8 mouse cellular contexts compared by ENCODE assay signal in the genomic region with DNA sequence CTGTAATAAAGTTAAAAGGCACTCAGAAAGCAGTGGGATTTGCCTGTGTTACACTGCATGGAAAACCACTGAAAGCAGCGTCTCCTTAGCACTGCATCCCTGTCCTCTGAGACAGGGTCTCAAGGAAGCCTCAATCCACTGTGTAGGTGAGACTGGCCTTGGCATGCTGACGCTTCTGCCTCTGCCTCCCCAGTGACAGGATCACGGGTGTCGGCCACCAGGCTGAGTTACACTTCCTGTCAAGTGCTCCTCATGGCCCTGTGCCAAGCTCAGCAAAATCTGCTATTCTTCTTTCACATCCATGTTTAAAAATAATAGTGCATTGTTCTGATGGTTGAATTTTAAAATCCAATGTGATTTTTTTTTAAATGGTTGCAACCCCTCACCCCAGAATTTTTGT. TPM values are rescaled to one million over a fixed set of nuclear protein-coding genes. Genes with fewer than 3 reads are reported as not detected.
DNase-seq lines count a peak whose midpoint lies in the region; ATAC-seq and TF ChIP-seq lines count a peak whose summit lies in the region.

No protein-coding gene starts in this region.

- TF ChIP-seq CTCF in lung, postnatal 0 days (IDR thresholded peaks at IDR 0.05) = no peak

- H3K4me2 ChIP-seq in kidney, embryonic 14.5 days (replicated peaks; ENCODE audit: low read depth, low read length) = no peak overlapping the region
- H3K4me2 ChIP-seq in heart, embryonic 16.5 days (ENCODE audit: low read depth, low read length) = no peak overlapping the region
- no peak overlapping the region for H3K4me2 ChIP-seq in lung, postnatal 0 days (replicated peaks; ENCODE audit: low read depth, low read length)

- 42% methylated on average over 4 of the region's 4 CpGs for WGBS in kidney, embryonic 14.5 days
- WGBS in heart, embryonic 16.5 days = 28% methylated on average over 4 of the region's 4 CpGs
- WGBS in lung, postnatal 0 days = 29% methylated on average over 4 of the region's 4 CpGs

- no peaks in the 10 kb centered on the region for H3K9me3 ChIP-seq in kidney, embryonic 14.5 days (ENCODE audit: control insufficient read depth, low read length)
- H3K9me3 ChIP-seq in heart, embryonic 16.5 days (replicated peaks; ENCODE audit: control insufficient read depth, low read length) = no peaks in the 10 kb centered on the region
- H3K9me3 ChIP-seq in lung, postnatal 0 days (ENCODE audit: low read length) = no peaks in the 10 kb centered on the region

- TF ChIP-seq EP300 in lung, postnatal 0 days (IDR thresholded peaks at IDR 0.05) = no peak

- 0 out of 2 replicates have a peak, but pooled peaks cover 2% of the 10 kb centered on the region for H3K4me1 ChIP-seq in kidney, embryonic 14.5 days (ENCODE audit: control insufficient read depth, insufficient read depth, low read length)
- H3K4me1 ChIP-seq in heart, embryonic 16.5 days (ENCODE audit: control insufficient read depth, insufficient read depth, low read length) = peaks cover 29% of the 10 kb centered on the region
- no peaks in the 10 kb centered on the region for H3K4me1 ChIP-seq in lung, postnatal 0 days (ENCODE audit: insufficient read depth, low read depth, low read length)

- no peak overlapping the region for H3K9ac ChIP-seq in kidney, embryonic 14.5 days (ENCODE audit: low read depth, low read length)
- H3K9ac ChIP-seq in heart, embryonic 16.5 days (ENCODE audit: low read length) = no peak overlapping the region
- no peak overlapping the region for H3K9ac ChIP-seq in lung, postnatal 0 days (replicated peaks; ENCODE audit: low read depth)

- no peak overlapping the region for H3K27ac ChIP-seq in kidney, embryonic 14.5 days (ENCODE audit: low read depth, low read length)
- H3K27ac ChIP-seq in heart, embryonic 16.5 days (ENCODE audit: low read length) = peak overlapping the region; percentile 53
- peak overlapping the region; percentile 38; the same call in 1 of the 2 replicates for H3K27ac ChIP-seq in lung, postnatal 0 days (ENCODE audit: low read length)

- peak; percentile 65 for DNase-seq in kidney, adult 11 months
- peak; percentile 36 for DNase-seq in CD4-positive helper T cell, adult 2 months (ENCODE audit: low read depth, low spot score)
- DNase-seq in brain, adult 2 months (ENCODE audit: low read depth, low spot score) = peak; percentile 65
- DNase-seq in lung, postnatal 0 days (ENCODE audit: low spot score) = peak; percentile 47
- peak; percentile 25 for DNase-seq in thymus, postnatal 4 days
- DNase-seq in frontal cortex, postnatal 25 days (ENCODE audit: low spot score in 2 of 2) = no peak

- H3K27me3 ChIP-seq in kidney, embryonic 14.5 days (ENCODE audit: control insufficient read depth, insufficient read depth, low read length) = no peaks in the 10 kb centered on the region
- H3K27me3 ChIP-seq in heart, embryonic 16.5 days (ENCODE audit: control insufficient read depth, insufficient read depth, low read length) = no peaks in the 10 kb centered on the region
- no peaks in the 10 kb centered on the region for H3K27me3 ChIP-seq in lung, postnatal 0 days (replicated peaks; ENCODE audit: insufficient read depth, low read length)

- no peak for ATAC-seq in kidney, embryonic 14.5 days (ENCODE audit: low FRiP score, low TSS enrichment)
- ATAC-seq in heart, embryonic 16.5 days (replicated peaks; ENCODE audit: extremely low read depth, insufficient read depth, low FRiP score) = no peak
- ATAC-seq in lung, postnatal 0 days = peak; percentile 65

- no peak overlapping the region for H3K4me3 ChIP-seq in kidney, embryonic 14.5 days (ENCODE audit: low read length)
- no peak overlapping the region for H3K4me3 ChIP-seq in heart, embryonic 16.5 days (ENCODE audit: low read length)
- H3K4me3 ChIP-seq in lung, postnatal 0 days (ENCODE audit: low read depth, low read length) = no peak overlapping the region

- peaks cover 74% of the 10 kb centered on the region for H3K36me3 ChIP-seq in kidney, embryonic 14.5 days (ENCODE audit: control insufficient read depth, insufficient read depth, low read length)
- peaks cover 29% of the 10 kb centered on the region for H3K36me3 ChIP-seq in heart, embryonic 16.5 days (ENCODE audit: control insufficient read depth, insufficient read depth)
- H3K36me3 ChIP-seq in lung, postnatal 0 days (ENCODE audit: insufficient read depth, low read length) = peaks cover 22% of the 10 kb centered on the region; the same call in 1 of the 2 replicates

RNA-seq across cellular contexts. Expression of gene Cep95, which starts 31.9 kb away (rescaled TPM):
- 18.8 and 21.3 TPM in 2 replicates for polyA plus RNA-seq in kidney, embryonic 14.5 days (2014; fragmentation: Nextera tagmentation; extraction: Ambion mirVana)
- polyA plus RNA-seq in heart, embryonic 16.5 days (2015; fragmentation: Nextera tagmentation; extraction: Ambion mirVana) = 14.2 and 15.1 TPM in 2 replicates
- 9.5 and 12.1 TPM in 2 replicates for polyA plus RNA-seq in lung, postnatal 0 days (2015; fragmentation: Nextera tagmentation; extraction: Ambion mirVana)

RNA-seq across cellular contexts. Expression of gene Ddx5, which starts 32.0 kb away (rescaled TPM):
- 369 and 392 TPM in 2 replicates for polyA plus RNA-seq in kidney, embryonic 14.5 days (2014; fragmentation: Nextera tagmentation; extraction: Ambion mirVana)
- polyA plus RNA-seq in heart, embryonic 16.5 days (2015; fragmentation: Nextera tagmentation; extraction: Ambion mirVana) = 213 and 237 TPM in 2 replicates
- 296 and 352 TPM in 2 replicates for polyA plus RNA-seq in lung, postnatal 0 days (2015; fragmentation: Nextera tagmentation; extraction: Ambion mirVana)

RNA-seq across cellular contexts. Expression of gene Polg2, which starts 41.6 kb away (rescaled TPM):
- 12.6 and 13.3 TPM in 2 replicates for polyA plus RNA-seq in kidney, embryonic 14.5 days (2014; fragmentation: Nextera tagmentation; extraction: Ambion mirVana)
- polyA plus RNA-seq in heart, embryonic 16.5 days (2015; fragmentation: Nextera tagmentation; extraction: Ambion mirVana) = 6.4 and 7.8 TPM in 2 replicates
- polyA plus RNA-seq in lung, postnatal 0 days (2015; fragmentation: Nextera tagmentation; extraction: Ambion mirVana) = 9.0 and 9.1 TPM in 2 replicates

Comparison
In these comparisons a context has a peak if more than half of its experiments do, and no peak if none do; other contexts are left out.
1. DNase-seq: peak in kidney, adult 11 months (single experiment), CD4-positive helper T cell, adult 2 months (single experiment), brain, adult 2 months (single experiment), lung, postnatal 0 days (single experiment) and thymus, postnatal 4 days (single experiment); none in frontal cortex, postnatal 25 days (0 of 2).